Mouse (Mus musculus) testis, adult 2 months (tissue): ENCODE data around the gene Atp6v1c2.

ENCODE experiments used
- CTCF ChIP-seq: fragments of 200-500 bp; IDR thresholded peaks from 2 replicates; pipeline ENCODE4 v1.5.1; 2012; ENCODE audit warnings: low read depth, mild to moderate bottlenecking, inconsistent platforms, low read length, moderate library complexity; ENCODE audit not compliant: control insufficient read depth, insufficient read depth, insufficient replicate concordance
- POLR2A ChIP-seq: fragments of 200-500 bp; IDR thresholded peaks from 2 replicates; pipeline ENCODE4 v1.6.1; 2012; ENCODE audit warnings: low read depth, mild to moderate bottlenecking, inconsistent platforms, low read length, moderate library complexity; ENCODE audit not compliant: control insufficient read depth

DNA sequence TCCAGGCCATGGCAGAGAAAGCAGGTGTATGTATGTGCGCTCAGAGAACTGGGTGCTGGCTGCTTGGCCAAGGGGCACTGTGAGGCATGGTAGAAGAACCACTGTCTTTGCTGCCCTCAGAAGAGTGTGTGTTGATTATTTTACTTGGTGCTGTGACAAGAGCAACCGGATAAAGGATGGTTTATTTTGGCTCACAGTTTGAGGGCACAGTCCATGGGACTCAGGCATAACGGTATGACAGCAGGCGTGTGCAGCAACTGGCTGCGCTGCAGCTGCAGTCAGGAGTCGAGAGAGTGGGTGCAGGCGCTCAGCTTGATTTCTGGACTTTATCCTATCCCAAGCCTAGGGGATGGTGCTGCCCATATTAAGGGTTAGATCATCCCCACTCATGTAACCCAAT lies 70.7 kb downstream of the Atp6v1c2 start:
- TF ChIP-seq CTCF (no peak), POLR2A (no peak)
